Mouse (Mus musculus) midbrain, embryonic 15.5 days (tissue): ENCODE results near the gene Suclg2. TPM values are rescaled to one million over a fixed set of nuclear protein-coding genes. Genes with fewer than 3 reads are reported as not detected.
"Not testable (repeated sequence)": the region's sequence is repeated elsewhere in the genome, so short reads cannot be mapped to it uniquely, and the experiment has no call there.

Experiments
- ATAC-seq: fragments of 200-750 bp; cut with Nextera tagmentation; replicated peaks from 2 replicates; pipeline ENCODE4 v1.8.0; 2017; ENCODE audit warnings: moderate TSS enrichment
- H3K27ac ChIP-seq: fragments of 300-500 bp; sonication (generic); 2 replicates; pipeline ENCODE4 v1.5.1; 2015; ENCODE audit warnings: mild to moderate bottlenecking, inconsistent platforms
- H3K27me3 ChIP-seq: fragments of 300-500 bp; sonication (generic); replicated peaks from 2 replicates; pipeline ENCODE4 v1.6.1; 2015; ENCODE audit warnings: inconsistent platforms
- H3K36me3 ChIP-seq: fragments of 300-500 bp; sonication (generic); replicated peaks from 2 replicates; pipeline ENCODE4 v1.6.1; 2015; ENCODE audit warnings: inconsistent platforms
- H3K4me1 ChIP-seq: fragments of 300-500 bp; sonication (generic); 2 replicates; pipeline ENCODE4 v1.6.1; 2015; ENCODE audit warnings: inconsistent platforms
- H3K4me2 ChIP-seq: fragments of 300-500 bp; sonication (generic); 2 replicates; pipeline ENCODE4 v1.6.1; 2015; ENCODE audit warnings: inconsistent platforms, mild to moderate bottlenecking, moderate library complexity
- H3K4me3 ChIP-seq: fragments of 300-500 bp; sonication (generic); 2 replicates; pipeline ENCODE4 v1.5.1; 2015; ENCODE audit warnings: mild to moderate bottlenecking, inconsistent platforms
- H3K9ac ChIP-seq: fragments of 300-500 bp; sonication (generic); 2 replicates; pipeline ENCODE4 v1.6.1; 2015; ENCODE audit warnings: mild to moderate bottlenecking, inconsistent platforms
- H3K9me3 ChIP-seq: fragments of 300-500 bp; sonication (generic); 2 replicates; pipeline ENCODE4 v1.6.1; 2016; ENCODE audit warnings: inconsistent platforms
- WGBS: fragments of 180-500 bp; shearing (Covaris S2); methylation state at CpG from one replicate; pipeline ENCODE4 v1.1.7; 2015; ENCODE audit warnings: mixed read lengths; 5-methylcytosine and 5-hydroxymethylcytosine counted together
- polyA plus RNA-seq: library from polyadenylated mRNA; unstranded; fragments of >200 nt; fragmentation: Nextera tagmentation; extraction: Ambion mirVana; gene quantifications from 2 replicates; pipeline ENCODE4 v1.2.1, GENCODE M21; 2015

Suclg2 gene
- polyA plus RNA-seq, 1 experiment from 2014 or later: 13.6 TPM

GRCm38 (mm10) chr6:95611059-95611458, 107.5 kb downstream of the Suclg2 start:
- Histone ChIP-seq H3K4me3 (no peak overlapping the region), H3K4me1 (no peaks in the 10 kb centered on the region), H3K27ac (no peak overlapping the region), H3K9me3 (no peaks in the 10 kb centered on the region), H3K27me3 (no peaks in the 10 kb centered on the region), H3K9ac (no peak overlapping the region), H3K4me2 (no peak overlapping the region), H3K36me3 (no peaks in the 10 kb centered on the region)
- ATAC-seq: no peak
- WGBS: 94% methylated on average over 3 of the region's 3 CpGs

- no peak overlapping the region for H3K4me3 ChIP-seq
- ATAC-seq: no peak
- H3K27ac ChIP-seq: no peak overlapping the region
- no peaks in the 10 kb centered on the region for H3K9me3 ChIP-seq
- no peak overlapping the region for H3K4me2 ChIP-seq
- H3K36me3 ChIP-seq: no peaks in the 10 kb centered on the region
- no peaks in the 10 kb centered on the region for H3K27me3 ChIP-seq
- H3K9ac ChIP-seq: no peak overlapping the region
- no peaks in the 10 kb centered on the region for H3K4me1 ChIP-seq
- WGBS: 90% methylated on average over 3 of the region's 3 CpGs
These were observed 110.5 kb downstream of the Suclg2 start for GRCm38 (mm10) chr6:95608123-95608522.

- WGBS: 96% methylated on average over 8 of the region's 8 CpGs
- not testable (repeated sequence) for ATAC-seq
These were observed 117.9 kb downstream of the Suclg2 start for GRCm38 (mm10) chr6:95600731-95601130.

GRCm38 (mm10) chr6:95596766-95597750, 121.5 kb downstream of the Suclg2 start:
- Histone ChIP-seq H3K4me2 (no peak overlapping the region), H3K27me3 (no peaks in the 10 kb centered on the region), H3K4me3 (no peak overlapping the region), H3K9me3 (no peaks in the 10 kb centered on the region), H3K36me3 (no peaks in the 10 kb centered on the region), H3K9ac (no peak overlapping the region), H3K27ac (no peak overlapping the region), H3K4me1 (no peaks in the 10 kb centered on the region)
- no peak for ATAC-seq
- 77% methylated on average over 15 of the region's 15 CpGs for WGBS

More at GRCm38 (mm10) chr6:95600731-95601130, 117.9 kb downstream of the Suclg2 start:
- not testable (repeated sequence) for H3K27me3 ChIP-seq, H3K4me2 ChIP-seq, H3K36me3 ChIP-seq, H3K4me3 ChIP-seq, H3K4me1 ChIP-seq, H3K9me3 ChIP-seq, H3K27ac ChIP-seq, H3K9ac ChIP-seq

- Histone ChIP-seq H3K4me1 (no peaks in the 10 kb centered on the region), H3K4me3 (no peak overlapping the region), H3K36me3 (no peaks in the 10 kb centered on the region), H3K9me3 (no peaks in the 10 kb centered on the region), H3K27me3 (no peaks in the 10 kb centered on the region), H3K9ac (no peak overlapping the region), H3K27ac (no peak overlapping the region), H3K4me2 (no peak overlapping the region)
- WGBS: 82% methylated on average over 2 of the region's 2 CpGs
- ATAC-seq: no peak
These were observed 122.7 kb downstream of the Suclg2 start for GRCm38 (mm10) chr6:95595852-95596251.

GRCm38 (mm10) chr6:95594239-95594638, 124.4 kb downstream of the Suclg2 start:
- no peaks in the 10 kb centered on the region for H3K9me3 ChIP-seq
- no peak overlapping the region for H3K4me2 ChIP-seq
- H3K4me1 ChIP-seq: 0 out of 2 replicates have a peak, but pooled peaks cover 3% of the 10 kb centered on the region
- H3K4me3 ChIP-seq: no peak overlapping the region
- no peaks in the 10 kb centered on the region for H3K27me3 ChIP-seq
- 80% methylated on average over 4 of the region's 4 CpGs for WGBS
- H3K27ac ChIP-seq: no peak overlapping the region
- H3K36me3 ChIP-seq: no peaks in the 10 kb centered on the region
- no peak for ATAC-seq
- H3K9ac ChIP-seq: no peak overlapping the region

GRCm38 (mm10) chr6:95592396-95592795, 126.2 kb downstream of the Suclg2 start:
- Histone ChIP-seq H3K9ac (no peak overlapping the region), H3K36me3 (no peaks in the 10 kb centered on the region), H3K4me2 (no peak overlapping the region), H3K4me3 (no peak overlapping the region), H3K9me3 (no peaks in the 10 kb centered on the region), H3K4me1 (0 out of 2 replicates have a peak, but pooled peaks cover 3% of the 10 kb centered on the region), H3K27me3 (no peaks in the 10 kb centered on the region), H3K27ac (no peak overlapping the region)
- 89% methylated on average over 6 of the region's 6 CpGs for WGBS
- no peak for ATAC-seq

- Histone ChIP-seq H3K36me3 (no peaks in the 10 kb centered on the region), H3K4me3 (no peak overlapping the region), H3K27ac (no peak overlapping the region), H3K27me3 (no peaks in the 10 kb centered on the region), H3K4me1 (0 out of 2 replicates have a peak, but pooled peaks cover 3% of the 10 kb centered on the region), H3K9ac (no peak overlapping the region), H3K4me2 (no peak overlapping the region), H3K9me3 (no peaks in the 10 kb centered on the region)
- ATAC-seq: no peak
- 24% methylated on average over 4 of the region's 4 CpGs for WGBS
These were observed 128.1 kb downstream of the Suclg2 start for GRCm38 (mm10) chr6:95590463-95590862.

- H3K27ac ChIP-seq: no peak overlapping the region
- no peaks in the 10 kb centered on the region for H3K27me3 ChIP-seq
- 0 out of 2 replicates have a peak, but pooled peaks cover 3% of the 10 kb centered on the region for H3K4me1 ChIP-seq
- H3K9ac ChIP-seq: no peak overlapping the region
- ATAC-seq: no peak
- no peaks in the 10 kb centered on the region for H3K9me3 ChIP-seq
- no peak overlapping the region for H3K4me3 ChIP-seq
- H3K36me3 ChIP-seq: no peaks in the 10 kb centered on the region
- 68% methylated on average over 6 of the region's 6 CpGs for WGBS
- H3K4me2 ChIP-seq: no peak overlapping the region
These were observed 131.3 kb downstream of the Suclg2 start for GRCm38 (mm10) chr6:95587108-95587796.

GRCm38 (mm10) chr6:95581893-95582292, 136.7 kb downstream of the Suclg2 start:
- Histone ChIP-seq H3K4me3 (no peak overlapping the region), H3K27ac (no peak overlapping the region), H3K27me3 (0 out of 2 replicates have a peak, but pooled peaks cover 3% of the 10 kb centered on the region), H3K9ac (no peak overlapping the region), H3K9me3 (no peaks in the 10 kb centered on the region), H3K4me1 (no peaks in the 10 kb centered on the region), H3K36me3 (no peaks in the 10 kb centered on the region), H3K4me2 (no peak overlapping the region)
- ATAC-seq: no peak
- 81% methylated on average over 3 of the region's 3 CpGs for WGBS

- H3K4me2 ChIP-seq: no peak overlapping the region
- H3K9me3 ChIP-seq: no peaks in the 10 kb centered on the region
- no peak overlapping the region for H3K9ac ChIP-seq
- 0 out of 2 replicates have a peak, but pooled peaks cover 3% of the 10 kb centered on the region for H3K27me3 ChIP-seq
- H3K4me3 ChIP-seq: no peak overlapping the region
- ATAC-seq: no peak
- no peaks in the 10 kb centered on the region for H3K36me3 ChIP-seq
- WGBS: 78% methylated on average over 4 of the region's 4 CpGs
- no peak overlapping the region for H3K27ac ChIP-seq
- H3K4me1 ChIP-seq: peaks cover 4% of the 10 kb centered on the region
These were observed 138.8 kb downstream of the Suclg2 start for GRCm38 (mm10) chr6:95579792-95580191.

- 33% methylated on average over 4 of the region's 4 CpGs for WGBS
- Histone ChIP-seq H3K9ac (no peak overlapping the region), H3K36me3 (no peaks in the 10 kb centered on the region), H3K27me3 (0 out of 2 replicates have a peak, but pooled peaks cover 3% of the 10 kb centered on the region), H3K4me3 (no peak overlapping the region), H3K9me3 (no peaks in the 10 kb centered on the region), H3K27ac (no peak overlapping the region), H3K4me1 (peaks cover 13% of the 10 kb centered on the region), H3K4me2 (no peak overlapping the region)
- no peak for ATAC-seq
These were observed 143.1 kb downstream of the Suclg2 start for GRCm38 (mm10) chr6:95575531-95575930.
